Mouse (Mus musculus) testis, adult 2 months (tissue): ENCODE measurements around the gene Spata25. TPM values are rescaled to one million over a fixed set of nuclear protein-coding genes. Genes with fewer than 3 reads are reported as not detected.

Experiments used
- H3K27ac ChIP-seq: fragments of 200-500 bp; 2 replicates; pipeline ENCODE4 v1.5.1; 2012; ENCODE audit warnings: low read depth, low read length; ENCODE audit not compliant: control insufficient read depth, insufficient read depth
- H3K27me3 ChIP-seq: fragments of 200-500 bp; 2 replicates; pipeline ENCODE4 v1.6.1; 2012; ENCODE audit warnings: mild to moderate bottlenecking, low read length, moderate library complexity; ENCODE audit not compliant: control insufficient read depth, insufficient read depth
- H3K36me3 ChIP-seq: fragments of 200-500 bp; 2 replicates; pipeline ENCODE4 v1.6.1; 2012; ENCODE audit warnings: mild to moderate bottlenecking, low read length; ENCODE audit not compliant: control insufficient read depth, insufficient read depth
- H3K4me1 ChIP-seq: fragments of 200-500 bp; 2 replicates; pipeline ENCODE4 v1.6.1; 2012; ENCODE audit warnings: low read length; ENCODE audit not compliant: control insufficient read depth, insufficient read depth
- H3K4me3 ChIP-seq: fragments of 200-500 bp; 2 replicates; pipeline ENCODE4 v1.5.1; 2012; ENCODE audit warnings: low read depth, mild to moderate bottlenecking, low read length, moderate library complexity, mixed read lengths; ENCODE audit not compliant: control insufficient read depth
- CTCF ChIP-seq: fragments of 200-500 bp; IDR thresholded peaks from 2 replicates; pipeline ENCODE4 v1.5.1; 2012; ENCODE audit warnings: low read depth, mild to moderate bottlenecking, inconsistent platforms, low read length, moderate library complexity; ENCODE audit not compliant: control insufficient read depth, insufficient read depth, insufficient replicate concordance
- POLR2A ChIP-seq: fragments of 200-500 bp; IDR thresholded peaks from 2 replicates; pipeline ENCODE4 v1.6.1; 2012; ENCODE audit warnings: low read depth, mild to moderate bottlenecking, inconsistent platforms, low read length, moderate library complexity; ENCODE audit not compliant: control insufficient read depth
- polyA plus RNA-seq: library from polyadenylated mRNA; depleted of rRNA; stranded (reverse); fragments of >200 nt; gene quantifications from 2 replicates; pipeline ENCODE4 v1.2.3, GENCODE M21; 2012

Gene Spata25
- polyA plus RNA-seq, 1 experiment = 154 TPM

- Histone ChIP-seq H3K27ac (peak overlapping the region; percentile 89), H3K4me3 (peak overlapping the region; percentile 93), H3K4me1 (peaks cover 20% of the 10 kb centered on the region), H3K27me3 (no peaks in the 10 kb centered on the region), H3K36me3 (no peaks in the 10 kb centered on the region)
- TF ChIP-seq CTCF = no peak
- no peak for TF ChIP-seq POLR2A
Measured at GRCm38 (mm10) chr2:164786388-164786885, 41.9 kb downstream of the Spata25 start.

GRCm38 (mm10) chr2:164785481-164786387 lies 42.6 kb downstream of the Spata25 start, which contains the start of gene Snx21:
Gene Snx21, plus strand, starts transcription at chr2:164785823.
- Histone ChIP-seq H3K4me3 (peak within 1 kb of the TSS; percentile 93), H3K27me3 (no peaks in the 10 kb centered on the region), H3K27ac (peak within 1 kb of the TSS; percentile 89), H3K36me3 (no peaks in the 10 kb centered on the region), H3K4me1 (peaks cover 20% of the 10 kb centered on the region)
- peak; percentile 53 for TF ChIP-seq POLR2A
- no peak for TF ChIP-seq CTCF

- H3K27me3 ChIP-seq = no peaks in the 10 kb centered on the region
- peak overlapping the region; percentile 79 for H3K27ac ChIP-seq
Measured at GRCm38 (mm10) chr2:164784869-164785420, 43.4 kb downstream of the Spata25 start.

GRCm38 (mm10) chr2:164783926-164784581 lies 44.3 kb downstream of the Spata25 start:
- Histone ChIP-seq H3K27ac (no peak overlapping the region), H3K4me3 (no peak overlapping the region), H3K4me1 (peaks cover 20% of the 10 kb centered on the region), H3K27me3 (no peaks in the 10 kb centered on the region), H3K36me3 (no peaks in the 10 kb centered on the region)
- no peak for TF ChIP-seq POLR2A
- TF ChIP-seq CTCF = no peak

More at GRCm38 (mm10) chr2:164784869-164785420, 43.4 kb downstream of the Spata25 start:
- Histone ChIP-seq H3K36me3 (no peaks in the 10 kb centered on the region), H3K4me1 (peaks cover 20% of the 10 kb centered on the region), H3K4me3 (peak overlapping the region; percentile 93)
- no peak for TF ChIP-seq POLR2A
- no peak for TF ChIP-seq CTCF

- Histone ChIP-seq H3K4me3 (no peak overlapping the region), H3K4me1 (peaks cover 20% of the 10 kb centered on the region), H3K27ac (no peak overlapping the region), H3K27me3 (no peaks in the 10 kb centered on the region), H3K36me3 (no peaks in the 10 kb centered on the region)
- TF ChIP-seq CTCF (no peak), POLR2A (no peak)
Measured at GRCm38 (mm10) chr2:164781876-164782275, 46.5 kb downstream of the Spata25 start.

GRCm38 (mm10) chr2:164779481-164780086 lies 48.8 kb downstream of the Spata25 start, which contains the start of gene Tnnc2:
Gene Tnnc2, minus strand, starts transcription at chr2:164779967.
- H3K4me3 ChIP-seq = no peak within 1 kb of the TSS
- peaks cover 5% of the 10 kb centered on the region for H3K4me1 ChIP-seq
- no peak for TF ChIP-seq CTCF
- no peak for TF ChIP-seq POLR2A
- no peak within 1 kb of the TSS for H3K27ac ChIP-seq
- no peaks in the 10 kb centered on the region for H3K36me3 ChIP-seq
- no peaks in the 10 kb centered on the region for H3K27me3 ChIP-seq
